In genomic region chr2:150665534-150666451, GRCm38 (mm10) we compare ENCODE assay signal across 11 mouse cellular contexts. TPM values are rescaled to one million over a fixed set of nuclear protein-coding genes. Genes with fewer than 3 reads are reported as not detected.
DNase-seq lines count a peak whose midpoint lies in the region; ATAC-seq and TF ChIP-seq lines count a peak whose summit lies in the region.
"Had no signal": no experiment of that assay in that cellular context is flagged by ENCODE, and none has a peak within 500 bp of the region (broad histone marks: within the 10 kb centered on the region; RNA-seq: fewer than 3 reads in every experiment).

No protein-coding gene starts in this region.

- peaks cover 26% of the 10 kb centered on the region for H3K4me1 ChIP-seq in heart, postnatal 0 days (ENCODE audit: control insufficient read depth, insufficient read depth)
- peaks cover 9% of the 10 kb centered on the region; the same call in 1 of the 2 replicates for H3K4me1 ChIP-seq in lung, postnatal 0 days (ENCODE audit: insufficient read depth, low read depth, low read length)
- H3K4me1 ChIP-seq in stomach, postnatal 0 days (replicated peaks; ENCODE audit: control insufficient read depth, insufficient read depth) = peaks cover 6% of the 10 kb centered on the region; the same call in 1 of the 2 replicates

- ATAC-seq in heart, postnatal 0 days (ENCODE audit: insufficient read depth, low read depth) = no peak
- ATAC-seq in lung, postnatal 0 days = no peak
- no peak for ATAC-seq in stomach, postnatal 0 days (ENCODE audit: low FRiP score, low TSS enrichment)
- no peak for ATAC-seq in granulocyte monocyte progenitor cell, adult 5-6 weeks (replicated peaks; ENCODE audit: poor library complexity, severe bottlenecking)
- ATAC-seq: Patski had no signal

- no peak for TF ChIP-seq EP300 in heart, postnatal 0 days (IDR thresholded peaks at IDR 0.05; ENCODE audit: low read depth)
- TF ChIP-seq EP300 in lung, postnatal 0 days (IDR thresholded peaks at IDR 0.05) = no peak
- no peak for TF ChIP-seq EP300 in stomach, postnatal 0 days (optimal IDR thresholded peaks at IDR 0.05)

- no peaks in the 10 kb centered on the region for H3K27me3 ChIP-seq in heart, postnatal 0 days (ENCODE audit: control insufficient read depth, insufficient read depth, low read length)
- H3K27me3 ChIP-seq in lung, postnatal 0 days (replicated peaks; ENCODE audit: insufficient read depth, low read length) = no peaks in the 10 kb centered on the region
- H3K27me3 ChIP-seq in stomach, postnatal 0 days (ENCODE audit: control insufficient read depth, insufficient read depth, low read length) = no peaks in the 10 kb centered on the region

- no peak for DNase-seq in left cerebral cortex, adult 2 months (ENCODE audit: extremely low spot score in 1 of 2, low spot score in 2 of 2)
- DNase-seq in left cerebral cortex, postnatal 4 days = no peak
- no peak for DNase-seq in heart, postnatal 0 days (ENCODE audit: low spot score)
- peak; percentile 53 for DNase-seq in lung, postnatal 0 days (ENCODE audit: low spot score)
- peak; percentile 37 for DNase-seq in stomach, postnatal 0 days (ENCODE audit: low spot score)
- DNase-seq in right cerebral cortex, postnatal 36 days (ENCODE audit: low spot score in 2 of 2) = no peak
- DNase-seq in gastrocnemius, postnatal 10 days = no peak

- no peak overlapping the region for H3K4me3 ChIP-seq in left cerebral cortex, adult 2 months
- no peak overlapping the region for H3K4me3 ChIP-seq in heart, postnatal 0 days (ENCODE audit: low read depth, low read length)
- H3K4me3 ChIP-seq in lung, postnatal 0 days (ENCODE audit: low read depth, low read length) = no peak overlapping the region
- no peak overlapping the region for H3K4me3 ChIP-seq in stomach, postnatal 0 days (ENCODE audit: low read depth, low read length)

- H3K9me3 ChIP-seq in heart, postnatal 0 days (replicated peaks; ENCODE audit: control insufficient read depth, low read length) = no peaks in the 10 kb centered on the region
- no peaks in the 10 kb centered on the region for H3K9me3 ChIP-seq in lung, postnatal 0 days (ENCODE audit: low read length)
- no peaks in the 10 kb centered on the region for H3K9me3 ChIP-seq in stomach, postnatal 0 days (ENCODE audit: control insufficient read depth, low read length)

- no peak for TF ChIP-seq CTCF in left cerebral cortex, adult 2 months (IDR thresholded peaks at IDR 0.05)
- no peak for TF ChIP-seq CTCF in heart, postnatal 0 days (IDR thresholded peaks at IDR 0.05; ENCODE audit: low read depth)
- TF ChIP-seq CTCF in lung, postnatal 0 days (IDR thresholded peaks at IDR 0.05) = no peak
- no peak for TF ChIP-seq CTCF in stomach, postnatal 0 days (IDR thresholded peaks at IDR 0.05; ENCODE audit: low read depth)

- peak overlapping the region; percentile 15; the same call in 1 of the 2 replicates for H3K27ac ChIP-seq in left cerebral cortex, adult 2 months
- H3K27ac ChIP-seq in heart, postnatal 0 days (ENCODE audit: low read depth) = peak overlapping the region; percentile 3; the same call in 1 of the 2 replicates
- H3K27ac ChIP-seq in lung, postnatal 0 days (ENCODE audit: low read length) = no peak overlapping the region
- H3K27ac ChIP-seq in stomach, postnatal 0 days (replicated peaks) = no peak overlapping the region; the same call in 1 of the 2 replicates

- H3K9ac ChIP-seq in heart, postnatal 0 days (replicated peaks; ENCODE audit: low read depth, low read length) = no peak overlapping the region
- no peak overlapping the region for H3K9ac ChIP-seq in lung, postnatal 0 days (replicated peaks; ENCODE audit: low read depth)
- H3K9ac ChIP-seq in stomach, postnatal 0 days (ENCODE audit: low read length) = no peak overlapping the region

- 48% methylated on average over 10 of the region's 10 CpGs for WGBS in heart, postnatal 0 days
- WGBS in lung, postnatal 0 days = 26% methylated on average over 10 of the region's 10 CpGs
- WGBS in stomach, postnatal 0 days = 42% methylated on average over 10 of the region's 10 CpGs

- H3K4me2 ChIP-seq in heart, postnatal 0 days (ENCODE audit: low read depth, low read length) = no peak overlapping the region; the same call in 1 of the 2 replicates
- H3K4me2 ChIP-seq in lung, postnatal 0 days (replicated peaks; ENCODE audit: low read depth, low read length) = peak overlapping the region; percentile 17; the same call in 1 of the 2 replicates
- H3K4me2 ChIP-seq in stomach, postnatal 0 days (replicated peaks; ENCODE audit: low read depth) = peak overlapping the region; percentile 3

- intact Hi-C loops in left cerebral cortex, adult 2 months (cut with DNase I) = loop anchor here (10.0 kb wide), 1 partner anchor 1781 kb away; no protein-coding TSS in a partner anchor
- intact Hi-C loops in left cerebral cortex, postnatal 4 days (cut with DNase I) = no loop called here

- H3K36me3 ChIP-seq in heart, postnatal 0 days (replicated peaks; ENCODE audit: control insufficient read depth, insufficient read depth, low read length) = no peaks in the 10 kb centered on the region
- H3K36me3 ChIP-seq in lung, postnatal 0 days (ENCODE audit: insufficient read depth, low read length) = no peaks in the 10 kb centered on the region
- H3K36me3 ChIP-seq in stomach, postnatal 0 days (ENCODE audit: control insufficient read depth, insufficient read depth, low read length) = no peaks in the 10 kb centered on the region

RNA-seq across cellular contexts. Expression of gene Acss1, which starts 2.5 kb away (rescaled TPM):
- total RNA-seq in left cerebral cortex, adult 2 months (2021) = 10 to 100 TPM; 18.5 to 21.5 TPM
- 10 to 100 TPM; 15.5 to 16.6 TPM for total RNA-seq in left cerebral cortex, postnatal 4 days (2021)
- 43.0 and 59.2 TPM in 2 replicates for total RNA-seq in heart, postnatal 0 days (2014; rRNA removed; ENCODE audit: low replicate concordance)
- polyA plus RNA-seq in heart, postnatal 0 days (2015; fragmentation: Nextera tagmentation; extraction: Ambion mirVana) = 17.0 and 18.5 TPM in 2 replicates
- 12.9 and 13.4 TPM in 2 replicates for polyA plus RNA-seq in lung, postnatal 0 days (2015; fragmentation: Nextera tagmentation; extraction: Ambion mirVana)
- 28.2 and 35.7 TPM in 2 replicates for polyA plus RNA-seq in stomach, postnatal 0 days (2015; fragmentation: Nextera tagmentation; extraction: Ambion mirVana)
- 13.1 and 14.5 TPM in 2 replicates for total RNA-seq in granulocyte monocyte progenitor cell, adult 5-6 weeks (2014; fragmentation: Nextera tagmentation)
- total RNA-seq in granulocyte monocyte progenitor cell, adult 5-6 weeks (2017) = 8.1 and 12.2 TPM in 2 replicates
- total RNA-seq in gastrocnemius, postnatal 10 days (2021) = 10 to 100 TPM; 18.0 to 22.1 TPM

RNA-seq across cellular contexts. Expression of gene Vsx1, which starts 23.4 kb away (rescaled TPM):
- under 1 TPM in 1 of 2 experiments, not detected in 1; 0.11 TPM for total RNA-seq in left cerebral cortex, adult 2 months (2021)
- under 1 TPM; 0.10 to 0.12 TPM for total RNA-seq in left cerebral cortex, postnatal 4 days (2021)
- not detected in 2 replicates for total RNA-seq in heart, postnatal 0 days (2014; rRNA removed; ENCODE audit: low replicate concordance)
- not detected in 2 replicates for polyA plus RNA-seq in heart, postnatal 0 days (2015; fragmentation: Nextera tagmentation; extraction: Ambion mirVana)
- polyA plus RNA-seq in lung, postnatal 0 days (2015; fragmentation: Nextera tagmentation; extraction: Ambion mirVana) = not detected in 2 replicates
- not detected in 2 replicates for polyA plus RNA-seq in stomach, postnatal 0 days (2015; fragmentation: Nextera tagmentation; extraction: Ambion mirVana)
- not detected in 2 replicates for total RNA-seq in granulocyte monocyte progenitor cell, adult 5-6 weeks (2014; fragmentation: Nextera tagmentation)
- not detected in 2 replicates for total RNA-seq in granulocyte monocyte progenitor cell, adult 5-6 weeks (2017)
- not detected for total RNA-seq in gastrocnemius, postnatal 10 days (2021)
- total RNA-seq: neutrophil, adult 5-6 weeks had no signal
- polyA plus RNA-seq: heart, embryonic 16.5 days; Patski had no signal

RNA-seq across cellular contexts. Expression of gene Apmap, which starts 57.4 kb away (rescaled TPM):
- total RNA-seq in left cerebral cortex, adult 2 months (2021) = 10 to 100 TPM; 49.5 to 56.7 TPM
- total RNA-seq in left cerebral cortex, postnatal 4 days (2021) = 10 to 100 TPM; 29.1 to 37.9 TPM
- total RNA-seq in heart, postnatal 0 days (2014; rRNA removed; ENCODE audit: low replicate concordance) = 8.5 and 14.4 TPM in 2 replicates
- 19.0 and 19.8 TPM in 2 replicates for polyA plus RNA-seq in heart, postnatal 0 days (2015; fragmentation: Nextera tagmentation; extraction: Ambion mirVana)
- polyA plus RNA-seq in lung, postnatal 0 days (2015; fragmentation: Nextera tagmentation; extraction: Ambion mirVana) = 44.1 and 50.7 TPM in 2 replicates
- 30.0 and 30.1 TPM in 2 replicates for polyA plus RNA-seq in stomach, postnatal 0 days (2015; fragmentation: Nextera tagmentation; extraction: Ambion mirVana)
- 27.2 and 31.8 TPM in 2 replicates for total RNA-seq in granulocyte monocyte progenitor cell, adult 5-6 weeks (2014; fragmentation: Nextera tagmentation)
- 79.5 and 89.3 TPM in 2 replicates for total RNA-seq in granulocyte monocyte progenitor cell, adult 5-6 weeks (2017)
- 10 to 100 TPM; 21.1 to 23.0 TPM for total RNA-seq in gastrocnemius, postnatal 10 days (2021)

Comparison
In these comparisons a context has a peak if more than half of its experiments do, and no peak if none do; other contexts are left out.
1. DNase-seq: peak in lung, postnatal 0 days (single experiment) and stomach, postnatal 0 days (single experiment); none in left cerebral cortex, adult 2 months (0 of 2), left cerebral cortex, postnatal 4 days (single experiment), heart, postnatal 0 days (single experiment), right cerebral cortex, postnatal 36 days (0 of 2) and gastrocnemius, postnatal 10 days (single experiment).
2. H3K27ac ChIP-seq: peak in left cerebral cortex, adult 2 months (single experiment) and heart, postnatal 0 days (single experiment); none in lung, postnatal 0 days (single experiment) and stomach, postnatal 0 days (single experiment).